Mouse (Mus musculus): ENCODE data around the gene Zfp131.

Zfp131 gene

GRCm38 (mm10) chr13:119754635-119755020, 36.1 kb downstream of the Zfp131 start:
- no peak for DNase-seq

GRCm38 (mm10) chr13:119753859-119754634, 36.6 kb downstream of the Zfp131 start:
- DNase-seq: peak; percentile 23

- no peak for DNase-seq
Observed at GRCm38 (mm10) chr13:119746930-119747329, 43.8 kb downstream of the Zfp131 start.

- no peak for DNase-seq
Observed at GRCm38 (mm10) chr13:119743470-119743869, 47.2 kb downstream of the Zfp131 start.

- no peak for DNase-seq
Observed at GRCm38 (mm10) chr13:119742711-119743415, 47.8 kb downstream of the Zfp131 start.

- no peak for DNase-seq
Observed at GRCm38 (mm10) chr13:119741390-119742237, 49.1 kb downstream of the Zfp131 start.

- no peak for DNase-seq
Observed at GRCm38 (mm10) chr13:119731448-119731847, 59.2 kb downstream of the Zfp131 start.

- DNase-seq: no peak
Observed at GRCm38 (mm10) chr13:119729406-119729805, 61.3 kb downstream of the Zfp131 start.

- no peak for DNase-seq
Observed at GRCm38 (mm10) chr13:119727608-119728387, 62.9 kb downstream of the Zfp131 start.

- no peak for DNase-seq
Observed at GRCm38 (mm10) chr13:119724541-119724940, 66.1 kb downstream of the Zfp131 start.

- no peak for DNase-seq
Observed at GRCm38 (mm10) chr13:119723368-119723767, 67.3 kb downstream of the Zfp131 start.

- no peak for DNase-seq
Observed at GRCm38 (mm10) chr13:119722447-119722846, 68.2 kb downstream of the Zfp131 start.

- DNase-seq: no peak
Observed at GRCm38 (mm10) chr13:119716105-119716504, 74.6 kb downstream of the Zfp131 start.

All from cerebellum, adult 9-11 months (tissue).